Mouse (Mus musculus): ENCODE data around the gene Actr3b.

DNA sequence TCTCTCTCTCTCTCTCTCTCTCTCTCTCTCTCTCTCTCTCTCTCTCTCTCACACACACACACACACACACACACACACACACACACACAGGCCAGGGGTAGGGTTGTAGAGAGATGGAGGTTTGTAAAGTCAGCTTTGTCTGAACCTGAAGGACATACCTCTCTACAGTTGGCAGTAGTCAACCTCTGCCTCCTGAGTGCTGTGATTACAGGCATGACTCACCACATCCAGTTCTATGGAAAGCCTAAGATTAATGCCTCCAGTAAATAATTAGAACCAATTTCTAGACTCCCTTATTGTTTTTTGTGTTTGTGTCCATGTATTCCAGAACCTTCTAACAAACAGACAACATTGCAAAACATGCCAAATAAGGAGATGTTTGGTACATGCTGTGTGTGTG is 11.9 kb upstream of the Actr3b start:
- TF ChIP-seq CTCF (IDR thresholded peaks at IDR 0.05; ENCODE audit: borderline replicate concordance, insufficient read depth, low read depth, low read length): no peak
- no peak for TF ChIP-seq POLR2A (IDR thresholded peaks at IDR 0.05; ENCODE audit: borderline replicate concordance, insufficient read depth, low read length)
